Mouse (Mus musculus): ENCODE results near the gene Sel1l. TPM values are rescaled to one million over a fixed set of nuclear protein-coding genes. Genes with fewer than 3 reads are reported as not detected.
A peak's percentile ranks its signal among the peaks of the same experiment; 100 is the strongest.

Sel1l gene
- polyA plus RNA-seq, 1 experiment from 2014 or later, result 39.5 TPM

DNA sequence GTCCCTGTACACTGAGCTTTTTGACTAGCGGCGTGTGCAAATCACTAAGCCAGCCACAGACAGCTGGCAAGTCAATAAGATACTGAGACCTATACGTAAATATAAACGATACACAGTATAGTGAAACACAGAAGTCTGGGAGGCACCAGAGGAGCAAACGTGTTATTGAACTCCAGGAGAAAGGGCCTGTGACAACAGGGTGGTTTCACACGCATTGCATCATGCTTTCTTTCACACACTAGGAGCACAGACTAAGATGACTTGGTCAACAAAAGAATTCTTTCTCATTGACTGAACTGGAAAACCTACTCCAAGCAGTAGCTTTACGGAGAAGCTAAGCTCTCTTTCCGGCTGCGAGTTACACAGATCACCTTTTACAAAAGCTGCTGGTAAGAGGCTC is 3.6 kb downstream of the Sel1l start:
- Histone ChIP-seq H3K27ac (0 out of 2 replicates have a peak overlapping the region, but pooled peaks have one; percentile 2), H3K4me3 (no peak overlapping the region), H3K4me2 (no peak overlapping the region), H3K4me1 (peaks cover 41% of the 10 kb centered on the region), H3K36me3 (peaks cover 32% of the 10 kb centered on the region), H3K9me3 (replicated peaks) (no peaks in the 10 kb centered on the region), H3K9ac (no peak overlapping the region), H3K27me3 (replicated peaks) (no peaks in the 10 kb centered on the region)
- WGBS (ENCODE audit: insufficient replicate concordance), result 86% methylated on average over 9 of the region's 9 CpGs
- ATAC-seq, result no peak

DNA sequence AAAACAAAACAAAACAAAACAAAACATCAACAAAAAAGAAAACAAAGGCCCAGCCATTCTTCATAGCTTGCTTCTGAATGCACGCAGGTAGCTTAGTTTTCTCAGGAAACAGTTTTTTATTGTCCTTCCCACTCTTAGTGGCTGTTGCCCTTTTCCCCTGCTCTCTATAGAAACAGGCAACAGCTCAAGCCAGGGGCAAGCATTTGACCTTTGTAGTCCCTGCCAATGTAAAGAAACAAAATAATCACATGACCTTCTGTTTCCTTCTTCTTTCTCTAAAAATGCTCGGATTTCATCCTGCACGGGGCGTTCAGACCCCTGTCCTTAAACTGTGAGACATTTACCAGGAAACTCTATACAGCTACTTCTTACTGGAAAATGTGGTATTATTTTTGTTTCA is 4.4 kb downstream of the Sel1l start:
- Histone ChIP-seq H3K9me3 (replicated peaks) (no peaks in the 10 kb centered on the region), H3K27me3 (replicated peaks) (no peaks in the 10 kb centered on the region), H3K4me1 (peaks cover 41% of the 10 kb centered on the region), H3K27ac (0 out of 2 replicates have a peak overlapping the region, but pooled peaks have one; percentile 29), H3K4me3 (no peak overlapping the region), H3K4me2 (no peak overlapping the region), H3K36me3 (peaks cover 38% of the 10 kb centered on the region), H3K9ac (no peak overlapping the region)
- 69% methylated on average over 4 of the region's 4 CpGs for WGBS (ENCODE audit: insufficient replicate concordance)
- no peak for ATAC-seq

DNA sequence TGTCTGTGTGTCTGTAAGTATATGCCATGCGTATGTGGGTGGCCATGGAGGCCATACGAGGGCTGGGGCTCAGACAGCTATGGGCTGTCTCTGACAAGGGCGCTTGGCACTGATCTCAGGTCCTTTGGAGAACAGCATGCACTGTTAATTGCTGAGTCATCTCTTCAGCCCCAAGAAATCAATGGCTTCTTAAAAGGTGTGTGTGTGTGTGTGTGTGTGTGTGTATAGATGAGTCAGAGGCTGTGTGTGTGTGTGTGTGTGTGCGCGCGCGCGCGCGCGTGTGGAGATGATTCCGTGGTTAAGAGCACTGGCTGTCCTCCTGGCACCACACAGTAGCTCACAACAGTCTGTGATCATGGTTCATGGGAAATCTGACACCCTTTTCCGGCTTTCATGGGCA is 5.1 kb downstream of the Sel1l start:
- Histone ChIP-seq H3K27ac (no peak overlapping the region), H3K4me2 (no peak overlapping the region), H3K9ac (no peak overlapping the region), H3K27me3 (replicated peaks) (no peaks in the 10 kb centered on the region), H3K4me1 (peaks cover 41% of the 10 kb centered on the region), H3K36me3 (peaks cover 45% of the 10 kb centered on the region), H3K4me3 (no peak overlapping the region), H3K9me3 (replicated peaks) (no peaks in the 10 kb centered on the region)
- WGBS (ENCODE audit: insufficient replicate concordance), result 94% methylated on average over 13 of the region's 13 CpGs
- no peak for ATAC-seq

DNA sequence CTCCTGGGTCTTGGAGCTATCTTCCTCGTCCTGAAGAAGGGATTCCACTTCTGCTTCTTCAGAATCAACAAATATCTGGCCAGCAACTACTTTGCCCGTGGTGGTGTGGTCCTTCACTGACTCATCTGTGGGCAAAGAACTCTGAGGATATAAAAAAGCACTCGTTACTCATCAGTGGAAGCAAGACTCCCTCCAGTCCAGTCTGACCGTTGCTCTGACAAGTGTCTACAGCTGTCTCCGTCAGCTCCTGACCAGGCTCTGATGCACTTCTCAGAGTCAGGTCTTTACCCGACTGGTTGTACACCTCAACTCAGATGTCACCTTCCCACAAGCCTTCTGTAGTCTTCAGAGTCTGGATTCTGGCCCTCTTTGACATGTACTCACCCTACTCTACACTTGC is 7.2 kb downstream of the Sel1l start:
- no peaks in the 10 kb centered on the region for H3K9me3 ChIP-seq (replicated peaks)
- H3K9ac ChIP-seq, result no peak overlapping the region
- H3K4me3 ChIP-seq, result no peak overlapping the region
- 78% methylated on average over 6 of the region's 6 CpGs for WGBS (ENCODE audit: insufficient replicate concordance)
- peaks cover 66% of the 10 kb centered on the region for H3K36me3 ChIP-seq
- ATAC-seq, result no peak
- H3K4me2 ChIP-seq, result no peak overlapping the region
- H3K4me1 ChIP-seq, result peaks cover 24% of the 10 kb centered on the region
- no peak overlapping the region for H3K27ac ChIP-seq
- no peaks in the 10 kb centered on the region for H3K27me3 ChIP-seq (replicated peaks)

DNA sequence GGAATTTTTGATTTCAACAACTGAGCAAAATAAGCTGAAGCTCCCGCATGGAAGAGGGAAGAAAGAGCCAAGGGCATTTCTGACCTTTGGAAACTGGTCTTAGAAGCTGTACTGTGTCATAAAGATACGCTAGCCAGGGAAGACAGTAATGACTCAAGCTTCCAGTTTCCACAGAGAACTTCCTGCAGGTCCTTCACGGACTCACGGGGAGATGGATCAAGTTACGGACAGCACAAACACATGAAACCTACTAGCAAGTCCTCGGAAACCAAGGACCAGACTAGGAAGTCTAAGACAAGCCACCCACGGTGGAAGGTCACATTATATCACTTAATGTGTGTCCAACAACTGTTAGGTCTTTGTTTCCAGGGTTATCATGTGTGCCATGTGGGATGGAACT is 10.7 kb downstream of the Sel1l start:
- Histone ChIP-seq H3K27ac (no peak overlapping the region), H3K9me3 (replicated peaks) (no peaks in the 10 kb centered on the region), H3K4me1 (no peaks in the 10 kb centered on the region), H3K9ac (no peak overlapping the region), H3K4me3 (no peak overlapping the region), H3K27me3 (replicated peaks) (no peaks in the 10 kb centered on the region), H3K4me2 (no peak overlapping the region), H3K36me3 (peaks cover 93% of the 10 kb centered on the region)
- WGBS (ENCODE audit: insufficient replicate concordance), result 68% methylated on average over 7 of the region's 7 CpGs
- ATAC-seq, result no peak

DNA sequence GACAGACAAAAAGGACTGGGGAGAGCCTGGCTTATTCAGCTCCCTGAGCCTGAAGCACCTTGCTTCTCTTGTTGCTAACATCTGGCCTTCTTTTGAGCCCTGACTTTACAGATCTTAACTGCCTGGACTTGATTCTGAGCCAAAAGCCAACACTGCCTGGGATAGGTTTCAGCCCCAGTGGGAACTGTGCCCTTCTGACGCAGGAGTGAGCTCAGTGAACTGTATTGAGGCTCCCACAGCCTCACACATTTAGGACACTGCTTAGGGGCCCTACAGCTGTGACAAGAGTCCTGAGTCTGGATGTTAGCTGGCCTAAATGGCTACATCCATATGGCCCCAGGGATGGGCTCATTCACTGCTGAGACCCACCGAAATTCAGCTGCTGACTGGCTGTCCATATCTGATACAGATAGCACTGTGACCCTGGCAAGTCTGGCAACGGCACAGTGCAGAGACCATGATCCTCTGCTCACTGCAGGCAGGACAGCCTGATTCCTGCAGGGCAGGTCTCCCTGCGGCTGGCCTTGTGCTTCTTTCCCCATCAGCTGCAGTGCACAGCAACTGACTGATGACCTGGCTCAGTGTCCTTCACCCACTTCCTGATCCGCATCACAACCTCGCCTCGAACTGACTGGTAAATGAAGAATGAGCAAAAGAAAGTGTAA is 11.4 kb downstream of the Sel1l start:
- H3K4me1 ChIP-seq, result no peaks in the 10 kb centered on the region
- H3K4me3 ChIP-seq, result no peak overlapping the region
- no peak overlapping the region for H3K27ac ChIP-seq
- 82% methylated on average over 7 of the region's 7 CpGs for WGBS (ENCODE audit: insufficient replicate concordance)
- no peak overlapping the region for H3K9ac ChIP-seq
- 0 out of 2 replicates have a peak, but pooled peaks have one; percentile 18 for ATAC-seq
- H3K4me2 ChIP-seq, result no peak overlapping the region
- no peaks in the 10 kb centered on the region for H3K27me3 ChIP-seq (replicated peaks)
- peaks cover 96% of the 10 kb centered on the region for H3K36me3 ChIP-seq
- H3K9me3 ChIP-seq (replicated peaks), result no peaks in the 10 kb centered on the region

DNA sequence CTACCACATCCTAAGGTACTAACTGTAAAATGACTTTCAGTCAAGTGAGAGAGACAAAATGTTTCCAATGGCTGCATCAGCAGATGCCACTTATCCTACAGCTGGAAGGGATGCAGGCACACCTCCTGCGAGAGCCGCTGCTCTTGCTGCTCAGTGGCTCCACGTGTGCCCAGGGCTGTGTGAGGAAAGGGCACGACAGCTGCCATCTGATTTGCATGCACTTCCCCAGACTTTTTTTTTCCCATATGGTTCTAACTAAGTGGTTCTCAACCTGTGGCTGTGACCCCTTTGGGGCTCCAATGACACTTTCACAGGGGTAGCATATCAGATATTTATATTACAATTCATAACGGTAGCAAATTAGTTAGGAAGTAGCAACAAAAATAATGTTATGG is 15.0 kb downstream of the Sel1l start:
- Histone ChIP-seq H3K36me3 (peaks cover 90% of the 10 kb centered on the region), H3K27ac (no peak overlapping the region), H3K27me3 (replicated peaks) (no peaks in the 10 kb centered on the region), H3K9me3 (replicated peaks) (no peaks in the 10 kb centered on the region), H3K9ac (no peak overlapping the region), H3K4me2 (no peak overlapping the region), H3K4me3 (no peak overlapping the region), H3K4me1 (no peaks in the 10 kb centered on the region)
- no peak for ATAC-seq
- 79% methylated on average over 5 of the region's 5 CpGs for WGBS (ENCODE audit: insufficient replicate concordance)

DNA sequence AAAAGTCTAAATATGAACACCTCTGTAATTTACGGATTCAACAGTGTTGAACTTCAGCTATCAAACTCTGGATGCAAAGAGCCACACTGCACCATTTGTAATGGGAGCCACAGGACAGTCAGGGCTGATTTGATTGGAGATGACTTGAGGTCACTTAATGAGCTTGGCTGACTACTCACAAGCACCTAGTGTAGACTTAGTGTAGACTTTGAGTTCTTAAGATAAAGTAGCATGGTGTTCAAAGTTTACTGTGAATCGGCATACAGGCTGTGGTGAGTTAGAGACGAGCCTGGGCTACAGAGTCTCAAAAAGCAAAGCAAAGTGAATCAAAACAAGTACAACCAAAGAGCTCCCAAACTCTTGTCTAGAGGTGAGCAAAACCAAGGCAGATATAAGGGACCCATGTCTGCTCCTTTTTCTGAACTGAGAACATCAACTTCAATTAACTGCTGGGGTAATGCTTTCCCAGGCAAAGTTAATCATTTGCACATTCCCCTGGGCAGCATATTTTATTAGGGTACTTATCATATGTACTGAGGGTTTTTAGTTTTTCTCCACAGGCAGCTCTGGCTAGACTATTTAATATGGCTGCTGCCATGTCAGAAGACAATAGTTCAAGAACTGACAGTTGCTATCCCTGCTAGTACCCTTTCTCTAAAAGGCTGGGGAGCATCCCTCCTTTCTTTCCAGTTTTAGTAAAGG is 15.6 kb downstream of the Sel1l start:
- whole genome bisulfite sequencing (ENCODE audit: insufficient replicate concordance), result 87% methylated on average over 3 of the region's 3 CpGs
- no peaks in the 10 kb centered on the region for H3K27me3 ChIP-seq (replicated peaks)
- H3K4me3 ChIP-seq, result no peak overlapping the region
- no peak overlapping the region for H3K9ac ChIP-seq
- H3K27ac ChIP-seq, result no peak overlapping the region
- H3K4me1 ChIP-seq, result no peaks in the 10 kb centered on the region
- H3K36me3 ChIP-seq, result peaks cover 89% of the 10 kb centered on the region
- H3K4me2 ChIP-seq, result no peak overlapping the region
- no peaks in the 10 kb centered on the region for H3K9me3 ChIP-seq (replicated peaks)
- ATAC-seq, result no peak

DNA sequence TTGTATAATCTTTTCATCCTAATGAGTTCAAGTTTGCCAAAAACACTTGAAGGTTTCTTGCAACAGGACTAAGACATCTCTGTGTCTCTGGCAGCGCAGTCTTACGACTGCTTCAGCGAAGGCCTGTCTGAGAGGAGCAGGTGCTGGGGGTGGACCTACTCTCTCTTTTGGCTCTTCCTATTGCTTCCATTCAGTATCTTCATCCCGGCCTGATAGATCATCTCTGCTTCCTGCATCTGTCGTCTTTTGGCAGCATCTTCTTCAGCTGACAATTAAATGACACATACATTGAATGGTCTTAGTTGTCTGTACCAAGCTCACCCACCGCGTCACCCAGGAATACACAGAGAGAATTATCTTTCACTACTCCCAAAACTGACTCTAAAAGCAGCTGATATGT is 17.5 kb downstream of the Sel1l start:
- H3K27ac ChIP-seq, result no peak overlapping the region
- WGBS (ENCODE audit: insufficient replicate concordance), result 85% methylated on average over 7 of the region's 7 CpGs
- H3K4me2 ChIP-seq, result no peak overlapping the region
- no peaks in the 10 kb centered on the region for H3K9me3 ChIP-seq (replicated peaks)
- peaks cover 82% of the 10 kb centered on the region for H3K36me3 ChIP-seq
- H3K4me1 ChIP-seq, result no peaks in the 10 kb centered on the region
- H3K9ac ChIP-seq, result no peak overlapping the region
- ATAC-seq, result no peak
- H3K27me3 ChIP-seq (replicated peaks), result no peaks in the 10 kb centered on the region
- H3K4me3 ChIP-seq, result no peak overlapping the region

DNA sequence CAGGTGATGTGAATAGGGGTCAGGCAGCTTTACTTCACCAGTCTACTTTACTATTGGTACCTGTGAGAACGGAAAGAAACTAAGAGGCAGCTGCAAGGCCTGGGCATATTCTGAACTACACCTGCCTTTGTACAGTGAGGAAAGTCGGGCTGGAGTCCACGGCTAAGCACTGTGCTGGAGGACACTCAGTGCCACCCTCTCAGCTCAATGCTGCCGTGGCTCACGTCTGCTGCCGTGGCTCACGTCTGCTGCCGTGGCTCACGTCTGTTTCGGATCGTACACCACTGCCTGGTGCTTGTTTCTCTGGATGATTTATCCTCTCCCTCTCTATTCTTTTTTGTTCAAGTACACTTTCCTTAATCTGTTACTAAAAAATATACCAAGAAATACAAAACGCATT is 28.5 kb downstream of the Sel1l start:
- Histone ChIP-seq H3K36me3 (peaks cover 90% of the 10 kb centered on the region), H3K4me3 (no peak overlapping the region), H3K9me3 (replicated peaks) (no peaks in the 10 kb centered on the region), H3K9ac (no peak overlapping the region), H3K27ac (no peak overlapping the region), H3K4me2 (no peak overlapping the region), H3K4me1 (no peaks in the 10 kb centered on the region), H3K27me3 (replicated peaks) (no peaks in the 10 kb centered on the region)
- 89% methylated on average over 12 of the region's 12 CpGs for WGBS (ENCODE audit: insufficient replicate concordance)
- ATAC-seq, result no peak

DNA sequence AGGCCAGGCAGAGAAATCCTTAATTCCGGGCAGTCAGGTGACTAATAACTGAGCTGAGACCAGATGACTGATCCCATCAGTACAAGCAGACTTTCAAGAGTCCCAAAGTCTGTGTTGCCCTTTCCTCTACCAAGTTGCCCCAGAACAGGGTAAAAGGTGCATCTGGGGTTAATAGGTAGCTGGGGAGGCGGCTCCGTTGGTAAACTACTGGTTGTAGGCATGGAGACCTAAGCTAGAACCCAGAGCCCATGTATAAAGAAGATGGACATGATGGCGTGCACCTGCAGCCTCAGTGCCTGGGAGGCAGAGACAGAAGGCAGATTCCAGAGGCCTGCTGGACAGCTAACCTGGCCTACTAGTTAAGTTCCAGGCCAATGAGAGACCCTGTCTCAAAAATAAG is 30.2 kb downstream of the Sel1l start:
- H3K4me1 ChIP-seq, result no peaks in the 10 kb centered on the region
- H3K4me3 ChIP-seq, result no peak overlapping the region
- H3K4me2 ChIP-seq, result no peak overlapping the region
- ATAC-seq, result no peak
- no peak overlapping the region for H3K9ac ChIP-seq
- no peaks in the 10 kb centered on the region for H3K9me3 ChIP-seq (replicated peaks)
- H3K27me3 ChIP-seq (replicated peaks), result no peaks in the 10 kb centered on the region
- 88% methylated on average over 4 of the region's 4 CpGs for WGBS (ENCODE audit: insufficient replicate concordance)
- no peak overlapping the region for H3K27ac ChIP-seq
- peaks cover 91% of the 10 kb centered on the region for H3K36me3 ChIP-seq

DNA sequence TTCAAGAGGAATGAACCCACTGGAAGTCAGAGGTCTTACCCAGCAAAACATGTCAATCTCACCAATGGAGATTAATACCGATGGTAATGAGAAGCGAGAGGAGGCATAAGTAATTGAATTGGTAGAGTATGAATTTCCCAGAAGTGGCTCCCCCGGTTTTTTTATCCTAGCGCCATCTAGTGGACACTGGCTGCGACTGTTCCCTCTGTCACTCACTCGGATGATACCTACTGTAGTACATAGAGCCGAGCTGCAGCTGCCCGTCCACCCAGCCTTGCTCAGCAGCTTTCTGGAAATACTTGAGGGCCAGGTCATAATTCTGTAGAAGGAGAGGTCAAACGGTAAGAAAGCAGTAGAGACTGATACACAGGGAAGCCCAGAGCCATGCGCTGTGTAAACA is 33.0 kb downstream of the Sel1l start:
- no peak overlapping the region for H3K4me3 ChIP-seq
- peaks cover 91% of the 10 kb centered on the region for H3K36me3 ChIP-seq
- 28% methylated on average over 10 of the region's 10 CpGs for WGBS (ENCODE audit: insufficient replicate concordance)
- H3K4me1 ChIP-seq, result no peaks in the 10 kb centered on the region
- H3K9me3 ChIP-seq (replicated peaks), result no peaks in the 10 kb centered on the region
- no peak overlapping the region for H3K4me2 ChIP-seq
- no peak overlapping the region for H3K27ac ChIP-seq
- H3K9ac ChIP-seq, result no peak overlapping the region
- no peaks in the 10 kb centered on the region for H3K27me3 ChIP-seq (replicated peaks)
- ATAC-seq, result peak; percentile 63
